Comparison of ENCODE assay signal across 14 mouse cellular contexts in genomic region chr2:146685854-146686507, GRCm38 (mm10).
DNase-seq lines count a peak whose midpoint lies in the region; ATAC-seq and TF ChIP-seq lines count a peak whose summit lies in the region.
"Had no signal": no experiment of that assay in that cellular context is flagged by ENCODE, and none has a peak within 500 bp of the region (broad histone marks: within the 10 kb centered on the region; RNA-seq: fewer than 3 reads in every experiment).

No protein-coding gene starts in this region.

- no peaks in the 10 kb centered on the region for H3K36me3 ChIP-seq in forebrain, embryonic 12.5 days (replicated peaks)
- H3K36me3 ChIP-seq in forebrain, embryonic 10.5 days (replicated peaks) = no peaks in the 10 kb centered on the region
- H3K36me3 ChIP-seq in megakaryocyte, embryonic 14.5 days (replicated peaks; ENCODE audit: low read length) = no peaks in the 10 kb centered on the region
- H3K36me3 ChIP-seq in intestine, postnatal 0 days (ENCODE audit: control insufficient read depth, insufficient read depth) = no peaks in the 10 kb centered on the region
- H3K36me3 ChIP-seq: kidney, embryonic 15.5 days; liver, embryonic 12.5 days had no signal

- H3K27ac ChIP-seq in forebrain, embryonic 12.5 days = no peak overlapping the region
- H3K27ac ChIP-seq in forebrain, embryonic 10.5 days = no peak overlapping the region
- no peak overlapping the region for H3K27ac ChIP-seq in intestine, postnatal 0 days (ENCODE audit: low read depth, low read length)
- H3K27ac ChIP-seq: kidney, embryonic 15.5 days; liver, embryonic 12.5 days had no signal

- H3K4me3 ChIP-seq in forebrain, embryonic 12.5 days (replicated peaks) = no peak overlapping the region
- no peak overlapping the region for H3K4me3 ChIP-seq in forebrain, embryonic 10.5 days
- H3K4me3 ChIP-seq in megakaryocyte, embryonic 14.5 days (replicated peaks) = peak overlapping the region; percentile 18
- H3K4me3 ChIP-seq in intestine, postnatal 0 days (ENCODE audit: low read depth, low read length) = no peak overlapping the region
- H3K4me3 ChIP-seq: kidney, embryonic 15.5 days; liver, embryonic 12.5 days had no signal

- peaks cover 36% of the 10 kb centered on the region for H3K27me3 ChIP-seq in forebrain, embryonic 12.5 days
- peaks cover 53% of the 10 kb centered on the region for H3K27me3 ChIP-seq in forebrain, embryonic 10.5 days (ENCODE audit: poor library complexity, severe bottlenecking)
- H3K27me3 ChIP-seq in megakaryocyte, embryonic 14.5 days (replicated peaks) = peaks cover 4% of the 10 kb centered on the region
- H3K27me3 ChIP-seq in intestine, postnatal 0 days (replicated peaks; ENCODE audit: control insufficient read depth, insufficient read depth, low read length) = no peaks in the 10 kb centered on the region
- H3K27me3 ChIP-seq: kidney, embryonic 15.5 days; liver, embryonic 12.5 days had no signal

- peak; percentile 65; the same call in 1 of the 2 replicates for ATAC-seq in forebrain, embryonic 12.5 days (ENCODE audit: low FRiP score)
- ATAC-seq in megakaryocyte, adult 5-6 weeks (ENCODE audit: poor library complexity, severe bottlenecking) = no peak
- peak; percentile 45; the same call in 1 of the 2 replicates for ATAC-seq in intestine, postnatal 0 days
- ATAC-seq: CD4-positive, CD25-positive, alpha-beta regulatory T cell, adult 4 months; liver, embryonic 12.5 days; Patski had no signal

- H3K9me3 ChIP-seq in forebrain, embryonic 12.5 days = no peaks in the 10 kb centered on the region
- no peaks in the 10 kb centered on the region for H3K9me3 ChIP-seq in forebrain, embryonic 10.5 days
- no peaks in the 10 kb centered on the region for H3K9me3 ChIP-seq in megakaryocyte, embryonic 14.5 days
- no peaks in the 10 kb centered on the region for H3K9me3 ChIP-seq in intestine, postnatal 0 days (ENCODE audit: control insufficient read depth)
- H3K9me3 ChIP-seq: kidney, embryonic 15.5 days; liver, embryonic 12.5 days had no signal

- TF ChIP-seq POLR2A in brain, embryonic 14.5 days (IDR thresholded peaks at IDR 0.05; ENCODE audit: borderline replicate concordance, extremely low read depth, insufficient read depth, insufficient read length, poor library complexity, severe bottlenecking) = no peak

- WGBS in forebrain, embryonic 12.5 days = 63% methylated on average over 5 of the region's 5 CpGs
- 86% methylated on average over 5 of the region's 5 CpGs for WGBS in forebrain, embryonic 10.5 days
- WGBS in intestine, postnatal 0 days = 73% methylated on average over 5 of the region's 5 CpGs

- no peak overlapping the region for H3K9ac ChIP-seq in forebrain, embryonic 12.5 days
- no peak overlapping the region for H3K9ac ChIP-seq in intestine, postnatal 0 days (ENCODE audit: low read depth, low read length)
- H3K9ac ChIP-seq: kidney, embryonic 15.5 days; liver, embryonic 12.5 days had no signal

- H3K4me1 ChIP-seq in forebrain, embryonic 12.5 days = no peaks in the 10 kb centered on the region
- no peaks in the 10 kb centered on the region for H3K4me1 ChIP-seq in forebrain, embryonic 10.5 days
- H3K4me1 ChIP-seq in megakaryocyte, embryonic 14.5 days = no peaks in the 10 kb centered on the region
- no peaks in the 10 kb centered on the region for H3K4me1 ChIP-seq in intestine, postnatal 0 days (replicated peaks; ENCODE audit: control insufficient read depth, insufficient read depth, low read length)
- H3K4me1 ChIP-seq: kidney, embryonic 15.5 days; liver, embryonic 12.5 days had no signal

- DNase-seq in forebrain, embryonic 10.5 days (ENCODE audit: extremely low spot score, low spot score) = no peak
- peak; percentile 72 for DNase-seq in brain, embryonic 14.5 days (ENCODE audit: low read depth)
- DNase-seq in adrenal gland, postnatal 4 days (ENCODE audit: low spot score in 2 of 2) = no peak
- DNase-seq in testis, postnatal 14 days (ENCODE audit: low spot score) = no peak
- DNase-seq: right cerebral cortex, adult 18-20 months; thymus, postnatal 4 days had no signal

- TF ChIP-seq CTCF in brain, embryonic 14.5 days (IDR thresholded peaks at IDR 0.05; ENCODE audit: borderline replicate concordance, extremely low read depth, insufficient read depth, insufficient read length) = no peak
- no peak for TF ChIP-seq CTCF in intestine, postnatal 0 days (IDR thresholded peaks at IDR 0.05; ENCODE audit: low read depth)

- H3K4me2 ChIP-seq in forebrain, embryonic 12.5 days = no peak overlapping the region
- H3K4me2 ChIP-seq in intestine, postnatal 0 days (replicated peaks; ENCODE audit: low read depth) = no peak overlapping the region
- H3K4me2 ChIP-seq: kidney, embryonic 15.5 days; liver, embryonic 12.5 days had no signal
